Mouse (Mus musculus) embryonic facial prominence, embryonic 15.5 days (tissue): ENCODE data around the gene Vangl2. TPM values are rescaled to one million over a fixed set of nuclear protein-coding genes. Genes with fewer than 3 reads are reported as not detected.

Source experiments
- ATAC-seq: fragments of 200-750 bp; cut with Nextera tagmentation; 2 replicates; pipeline ENCODE4 v1.8.0; 2017; ENCODE audit warnings: low read depth, moderate TSS enrichment; ENCODE audit not compliant: insufficient number of reproducible peaks, low FRiP score, low TSS enrichment
- H3K27ac ChIP-seq: fragments of 300-500 bp; sonication (generic); replicated peaks from 2 replicates; pipeline ENCODE4 v1.5.1; 2015; ENCODE audit warnings: mild to moderate bottlenecking, inconsistent platforms
- H3K27me3 ChIP-seq: fragments of 300-500 bp; sonication (generic); 2 replicates; pipeline ENCODE4 v1.6.1; 2015; ENCODE audit warnings: inconsistent platforms
- H3K36me3 ChIP-seq: fragments of 300-500 bp; sonication (generic); 2 replicates; pipeline ENCODE4 v1.6.1; 2015; ENCODE audit warnings: mild to moderate bottlenecking, inconsistent platforms
- H3K4me1 ChIP-seq: fragments of 300-500 bp; sonication (generic); 2 replicates; pipeline ENCODE4 v1.6.1; 2015; ENCODE audit warnings: inconsistent platforms
- H3K4me2 ChIP-seq: fragments of 300-500 bp; sonication (generic); replicated peaks from 2 replicates; pipeline ENCODE4 v1.6.1; 2015; ENCODE audit warnings: mild to moderate bottlenecking, inconsistent platforms
- H3K4me3 ChIP-seq: fragments of 300-500 bp; sonication (generic); replicated peaks from 2 replicates; pipeline ENCODE4 v1.5.1; 2015; ENCODE audit warnings: mild to moderate bottlenecking, inconsistent platforms
- H3K9ac ChIP-seq: fragments of 300-500 bp; sonication (generic); 2 replicates; pipeline ENCODE4 v1.6.1; 2015; ENCODE audit warnings: inconsistent platforms
- H3K9me3 ChIP-seq: fragments of 300-500 bp; sonication (generic); replicated peaks from 2 replicates; pipeline ENCODE4 v1.6.1; 2016; ENCODE audit warnings: inconsistent platforms
- WGBS: fragments of 180-500 bp; shearing (Covaris S2); methylation state at CpG from one replicate; pipeline ENCODE4 v1.1.7; 2015; 5-methylcytosine and 5-hydroxymethylcytosine counted together
- polyA plus RNA-seq: library from polyadenylated mRNA; unstranded; fragments of >200 nt; fragmentation: Nextera tagmentation; extraction: Ambion mirVana; gene quantifications from 2 replicates; pipeline ENCODE4 v1.2.1, GENCODE M21; 2015

The Vangl2 gene
- polyA plus RNA-seq, 1 experiment from 2014 or later: 22.7 TPM

DNA sequence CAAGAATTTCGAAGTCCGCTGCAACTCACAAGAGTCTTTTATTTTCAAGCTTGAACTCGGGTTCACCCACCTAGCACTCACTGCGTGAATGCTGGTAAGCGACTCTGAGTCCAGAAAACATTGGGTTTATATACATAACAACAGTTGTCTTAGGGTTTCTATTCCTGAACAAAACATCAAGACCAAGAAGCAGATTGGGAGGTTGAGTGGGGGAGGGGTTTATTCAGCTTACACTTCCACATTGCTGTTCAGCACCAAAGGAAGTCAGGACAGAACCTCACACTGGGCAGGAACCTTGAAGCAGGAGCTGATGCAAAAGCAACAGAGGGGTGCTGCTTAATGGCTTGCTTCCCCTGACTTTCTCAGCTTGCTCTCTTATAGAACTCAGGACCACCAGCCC lies 67.5 kb downstream of the Vangl2 start:
- no peaks in the 10 kb centered on the region for H3K27me3 ChIP-seq
- ATAC-seq: no peak
- no peak overlapping the region for H3K4me2 ChIP-seq
- no peaks in the 10 kb centered on the region for H3K36me3 ChIP-seq
- no peaks in the 10 kb centered on the region for H3K9me3 ChIP-seq
- H3K4me1 ChIP-seq: no peaks in the 10 kb centered on the region
- no peak overlapping the region for H3K9ac ChIP-seq
- WGBS: 91% methylated on average over 5 of the region's 5 CpGs
- H3K4me3 ChIP-seq: no peak overlapping the region
- H3K27ac ChIP-seq: no peak overlapping the region

DNA sequence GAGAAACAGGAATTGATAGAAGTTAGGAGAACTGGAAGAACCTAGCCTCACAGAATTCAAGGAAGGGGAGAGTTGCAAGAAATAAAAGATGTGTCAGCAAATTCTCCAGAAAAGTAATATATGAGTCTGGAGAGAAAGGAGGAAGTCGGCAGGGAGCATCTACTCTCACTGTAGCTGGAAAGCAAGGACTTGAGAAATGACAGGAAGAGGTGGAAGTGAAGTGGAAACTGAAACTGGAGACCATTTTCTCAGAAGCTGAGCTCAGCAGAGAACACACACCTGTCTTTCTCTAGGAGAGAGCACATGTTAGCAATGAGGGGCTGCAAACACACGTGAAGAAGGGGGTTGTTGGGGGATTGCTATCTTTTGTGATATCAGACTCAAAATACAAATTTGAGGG lies 70.8 kb downstream of the Vangl2 start:
- Histone ChIP-seq H3K36me3 (no peaks in the 10 kb centered on the region), H3K4me2 (no peak overlapping the region), H3K4me1 (no peaks in the 10 kb centered on the region), H3K27ac (no peak overlapping the region), H3K4me3 (no peak overlapping the region), H3K27me3 (no peaks in the 10 kb centered on the region), H3K9ac (no peak overlapping the region), H3K9me3 (no peaks in the 10 kb centered on the region)
- WGBS: 62% methylated on average over 2 of the region's 2 CpGs
- no peak for ATAC-seq

DNA sequence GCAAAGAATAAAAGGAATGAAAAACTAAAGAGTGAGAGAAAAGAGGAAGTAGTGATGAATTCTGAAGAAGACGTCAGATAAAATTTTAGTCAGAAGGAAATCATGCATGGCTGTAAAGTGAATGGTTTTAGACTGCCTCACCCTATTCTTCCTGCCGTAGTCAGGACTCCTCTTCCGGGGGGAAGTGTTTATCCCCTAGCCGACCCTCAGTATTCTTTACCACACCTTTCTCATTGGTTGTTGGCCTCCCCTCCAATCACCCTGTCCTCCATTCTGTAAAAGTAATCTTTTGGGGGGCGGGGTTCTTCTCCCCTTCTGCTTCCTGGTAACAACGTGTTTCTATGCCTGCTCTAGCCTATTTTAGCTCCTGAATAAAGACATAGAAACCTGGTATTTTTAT lies 73.2 kb downstream of the Vangl2 start:
- H3K4me3 ChIP-seq: no peak overlapping the region
- ATAC-seq: no peak
- H3K9me3 ChIP-seq: no peaks in the 10 kb centered on the region
- H3K4me1 ChIP-seq: no peaks in the 10 kb centered on the region
- H3K9ac ChIP-seq: no peak overlapping the region
- no peaks in the 10 kb centered on the region for H3K27me3 ChIP-seq
- WGBS: 73% methylated on average over 6 of the region's 6 CpGs
- no peak overlapping the region for H3K27ac ChIP-seq
- H3K36me3 ChIP-seq: no peaks in the 10 kb centered on the region
- H3K4me2 ChIP-seq: no peak overlapping the region

Other genes with a start within 250 kb of the Vangl2 start
- gene Cd84, start 188.7 kb downstream of the Vangl2 start, polyA plus RNA-seq: 2.1 and 2.5 TPM in 2 replicates
- gene Gm10521, start 132.8 kb downstream of the Vangl2 start, polyA plus RNA-seq: not detected in 2 replicates
- 0.72 TPM in 1 of 2 replicates, not detected in the other for gene Slamf6, start 110.9 kb downstream of the Vangl2 start, polyA plus RNA-seq
- 2.1 and 2.7 TPM in 2 replicates for gene Nhlh1, start 29.1 kb upstream of the Vangl2 start, polyA plus RNA-seq
- 231 and 235 TPM in 2 replicates for gene Copa, start 54.1 kb upstream of the Vangl2 start, polyA plus RNA-seq
- 117 and 121 TPM in 2 replicates for gene Ncstn, start 54.4 kb upstream of the Vangl2 start, polyA plus RNA-seq
- gene Pex19, start 98.3 kb upstream of the Vangl2 start, polyA plus RNA-seq: 138 and 139 TPM in 2 replicates
- gene Dcaf8, start 119.6 kb upstream of the Vangl2 start, polyA plus RNA-seq: 135 and 140 TPM in 2 replicates
- gene Pea15a, start 178.4 kb upstream of the Vangl2 start, polyA plus RNA-seq: 122 and 131 TPM in 2 replicates
- 18.9 and 24.6 TPM in 2 replicates for gene Casq1, start 191.4 kb upstream of the Vangl2 start, polyA plus RNA-seq
- not detected in 2 replicates for gene Atp1a4, start 230.0 kb upstream of the Vangl2 start, polyA plus RNA-seq
- gene Igsf8, start 233.2 kb upstream of the Vangl2 start, polyA plus RNA-seq: 71.9 and 73.4 TPM in 2 replicates